Mouse (Mus musculus): ENCODE measurements around the gene Prss46. TPM values are rescaled to one million over a fixed set of nuclear protein-coding genes. Genes with fewer than 3 reads are reported as not detected.
A peak's percentile ranks its signal among the peaks of the same experiment; 100 is the strongest.

Prss46 gene
- total RNA-seq, 2 experiments from 2014 or later = not detected

DNA sequence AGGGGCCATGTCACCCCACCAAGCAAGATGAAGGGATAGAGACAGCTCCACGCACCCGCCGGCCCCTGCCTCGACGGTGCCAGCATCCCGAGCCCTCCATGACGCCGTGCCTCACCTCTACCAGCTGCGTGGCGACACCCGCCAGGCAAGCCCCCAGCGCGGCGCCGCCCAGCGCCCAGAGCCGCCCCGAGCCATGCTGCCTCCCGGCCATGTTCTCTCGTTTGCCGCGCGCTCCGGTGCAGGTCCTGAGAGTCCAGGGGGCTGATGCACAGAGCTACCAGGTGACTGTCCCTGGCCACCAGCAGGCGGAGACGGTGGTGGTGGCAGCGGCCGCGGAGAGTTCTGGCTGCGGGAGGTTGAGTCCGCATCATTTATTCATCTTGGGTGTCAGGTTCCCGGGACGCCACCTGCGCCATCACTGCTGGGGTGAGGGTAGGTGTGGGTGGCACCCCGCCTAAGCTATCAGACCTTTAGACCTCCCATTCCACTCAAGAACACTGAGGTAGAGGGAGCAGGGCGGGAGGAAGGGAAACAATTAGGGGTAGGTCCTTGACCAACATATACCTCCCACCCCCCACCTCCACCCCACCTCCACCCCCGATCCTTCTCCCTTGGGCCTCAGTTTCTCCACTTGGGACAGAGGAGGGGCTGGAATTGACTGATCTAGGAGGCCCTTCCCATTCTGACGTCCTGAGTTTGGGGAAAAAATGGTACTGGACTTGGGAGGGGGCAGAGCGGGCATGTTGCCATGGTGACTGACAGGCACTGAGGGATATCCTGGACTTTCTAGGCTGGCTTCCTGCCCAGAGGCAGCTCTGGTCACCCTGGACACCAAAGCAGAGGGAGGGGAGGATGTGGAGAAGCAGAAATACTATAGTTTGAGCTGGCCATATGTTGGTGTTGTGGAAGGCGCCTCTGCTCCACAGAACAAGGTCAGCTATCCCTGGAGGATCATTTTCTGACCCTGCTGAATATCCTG lies 29.7 kb downstream of the Prss46 start:
- H3K27ac ChIP-seq = no peak overlapping the region
- intact Hi-C loops (cut with DNase I) = loop anchor here (5.0 kb wide), 1 partner anchor 462 kb away; no protein-coding TSS in a partner anchor
- DNase-seq (ENCODE audit: extremely low spot score in 1 of 2, low spot score in 2 of 2) = peak in 1 of 2 experiments; percentile 42
- H3K4me3 ChIP-seq = peak overlapping the region; percentile 41
- TF ChIP-seq CTCF (IDR thresholded peaks at IDR 0.05) = peak; percentile 16

- no peak overlapping the region for H3K4me3 ChIP-seq
- no peak for DNase-seq (ENCODE audit: extremely low spot score in 1 of 2, low spot score in 2 of 2)
- no peak overlapping the region for H3K27ac ChIP-seq
- no peak for TF ChIP-seq CTCF (IDR thresholded peaks at IDR 0.05)
- intact Hi-C loops (cut with DNase I) = loop anchor here (5.0 kb wide), 2 partner anchors 222 to 462 kb away; partner anchors contain the start of gene Nbeal2
Measured at GRCm38 (mm10) chr9:110874660-110875191, 30.4 kb downstream of the Prss46 start.

DNA sequence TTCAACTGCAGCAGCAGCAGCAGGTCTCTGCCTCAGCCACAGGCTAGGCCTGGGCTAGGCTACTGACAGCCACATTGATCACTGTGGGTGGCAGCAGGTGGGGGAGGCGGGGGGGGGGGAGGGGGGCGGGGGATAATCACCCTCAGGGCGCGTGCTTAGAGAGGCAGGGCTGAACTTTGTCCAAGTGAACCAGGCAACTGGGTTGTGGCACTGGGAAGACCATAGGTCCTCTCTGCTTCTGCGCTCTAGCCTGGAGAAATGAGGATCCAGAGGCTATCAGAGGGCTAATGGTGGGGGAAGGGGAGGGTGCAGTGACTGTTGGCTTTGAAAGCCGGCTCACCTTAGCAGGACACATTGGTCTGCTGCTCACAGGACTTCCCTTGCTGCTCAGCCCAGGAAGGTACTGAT lies 31.0 kb downstream of the Prss46 start:
- H3K4me3 ChIP-seq = no peak overlapping the region
- no peak for TF ChIP-seq CTCF (IDR thresholded peaks at IDR 0.05)
- DNase-seq (ENCODE audit: extremely low spot score in 1 of 2, low spot score in 2 of 2) = no peak
- no peak overlapping the region for H3K27ac ChIP-seq
- intact Hi-C loops (cut with DNase I) = loop anchor here (5.0 kb wide), 1 partner anchor 223 kb away; the partner anchor contains the start of gene Nbeal2

- intact Hi-C loops (cut with DNase I) = loop anchor here (5.0 kb wide), 1 partner anchor 225 kb away; the partner anchor contains the start of gene Nbeal2
- no peak overlapping the region for H3K4me3 ChIP-seq
- no peak for DNase-seq (ENCODE audit: extremely low spot score in 1 of 2, low spot score in 2 of 2)
- TF ChIP-seq CTCF (IDR thresholded peaks at IDR 0.05) = no peak
- H3K27ac ChIP-seq = no peak overlapping the region
Measured at GRCm38 (mm10) chr9:110877353-110877752, 33.0 kb downstream of the Prss46 start.

DNA sequence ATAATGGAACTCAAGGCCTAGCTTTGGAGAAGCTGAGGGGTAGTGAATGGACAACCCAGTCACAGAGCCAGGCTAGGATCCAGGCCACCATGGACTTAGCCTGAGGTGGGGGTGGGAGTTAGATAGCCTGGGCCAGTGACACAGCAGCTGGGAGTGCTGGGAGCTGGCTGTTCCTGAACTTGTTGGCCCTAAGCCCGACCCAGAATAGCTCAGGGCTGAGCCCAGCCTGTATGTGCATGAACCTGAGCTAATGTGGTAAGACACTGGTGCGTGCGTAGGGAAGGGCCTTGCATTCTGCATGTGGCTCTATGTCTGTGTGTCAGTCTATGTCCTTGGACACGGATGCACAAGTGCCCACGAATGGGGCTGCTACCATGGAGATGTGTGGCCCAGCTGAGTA lies 33.6 kb downstream of the Prss46 start:
- H3K4me3 ChIP-seq = no peak overlapping the region
- intact Hi-C loops (cut with DNase I) = loop anchor here (5.0 kb wide), 1 partner anchor 226 kb away; the partner anchor contains the start of gene Nbeal2
- no peak for TF ChIP-seq CTCF (IDR thresholded peaks at IDR 0.05)
- DNase-seq (ENCODE audit: extremely low spot score in 1 of 2, low spot score in 2 of 2) = peak in 1 of 2 experiments; percentile 31
- no peak overlapping the region for H3K27ac ChIP-seq

GRCm38 (mm10) chr9:110879191-110879920 lies 35.0 kb downstream of the Prss46 start, which contains the start of gene Als2cl:
TSS of gene Als2cl (plus strand) at chr9:110879870.
- Histone ChIP-seq H3K27ac (peak within 1 kb of the TSS; percentile 82), H3K4me3 (peak within 1 kb of the TSS; percentile 66)
- no peak for TF ChIP-seq CTCF (IDR thresholded peaks at IDR 0.05)
- intact Hi-C loops (cut with DNase I) = loop anchor here (5.0 kb wide), 1 partner anchor 227 kb away; the partner anchor contains the start of gene Nbeal2
- peak in 1 of 2 experiments; percentile 37 for DNase-seq (ENCODE audit: extremely low spot score in 1 of 2, low spot score in 2 of 2)

DNA sequence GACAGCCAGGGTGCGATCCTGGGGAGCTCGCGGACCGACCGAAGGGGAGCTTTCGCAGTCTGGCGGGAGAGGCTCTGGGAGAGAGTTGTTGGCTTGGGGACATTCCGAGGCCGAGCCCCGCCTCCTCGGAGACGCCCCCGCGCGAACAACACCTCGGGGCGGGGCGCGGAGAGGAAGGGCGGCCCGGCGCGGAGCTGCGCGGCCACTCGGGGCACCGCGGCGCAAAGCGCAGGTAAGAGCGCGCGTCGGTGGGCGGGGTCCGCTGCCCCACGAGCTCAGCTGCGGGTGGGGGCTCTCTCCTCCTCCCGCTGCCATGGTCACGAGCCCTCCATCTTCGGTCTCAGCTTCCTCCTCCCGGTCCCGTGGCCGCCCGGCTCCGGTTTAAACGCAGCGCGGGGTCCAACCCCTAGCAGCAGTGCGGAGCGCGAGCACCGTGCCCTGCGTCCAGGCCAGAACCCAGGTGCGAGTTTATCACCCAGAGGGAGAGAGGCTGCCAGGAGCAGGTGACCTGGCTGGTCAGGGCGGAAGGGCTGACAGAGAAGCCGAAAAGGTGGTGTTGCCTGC lies 35.8 kb downstream of the Prss46 start, which contains the start of gene Tmie:
TSS of gene Tmie (minus strand) at position 116 of the 564 bp plus-strand sequence.
- H3K4me3 ChIP-seq = peak within 1 kb of the TSS; percentile 66
- intact Hi-C loops (cut with DNase I) = loop anchor here (5.0 kb wide), 1 partner anchor 228 kb away; the partner anchor contains the start of gene Nbeal2
- TF ChIP-seq CTCF (IDR thresholded peaks at IDR 0.05) = no peak
- peak within 1 kb of the TSS; percentile 82 for H3K27ac ChIP-seq
- peak; percentile 53 to 57 for DNase-seq (ENCODE audit: extremely low spot score in 1 of 2, low spot score in 2 of 2)

DNA sequence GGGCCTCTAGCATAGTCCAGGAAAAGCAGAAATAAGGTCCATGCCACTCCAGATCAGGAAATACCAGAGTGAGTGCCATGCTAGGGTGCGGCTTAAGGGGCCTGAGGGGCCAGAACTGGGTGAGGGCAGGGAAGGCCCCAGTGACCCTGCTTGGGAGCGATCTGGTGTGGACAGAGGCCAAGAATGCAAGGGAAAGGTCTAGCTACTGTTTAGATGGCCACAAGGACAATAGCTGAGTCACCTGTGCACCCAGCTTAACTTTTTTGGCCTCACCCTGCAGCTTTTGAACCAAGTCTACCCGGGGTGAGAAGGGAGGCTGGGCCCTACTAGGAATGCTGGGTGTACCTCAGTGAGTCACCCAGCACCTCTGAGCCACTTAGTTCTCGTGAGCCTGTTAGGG lies 36.5 kb downstream of the Prss46 start:
- peak overlapping the region; percentile 82; the same call in 1 of the 2 replicates for H3K27ac ChIP-seq
- peak overlapping the region; percentile 66 for H3K4me3 ChIP-seq
- intact Hi-C loops (cut with DNase I) = no loop called here
- DNase-seq (ENCODE audit: extremely low spot score in 1 of 2, low spot score in 2 of 2) = no peak
- no peak for TF ChIP-seq CTCF (IDR thresholded peaks at IDR 0.05)

DNA sequence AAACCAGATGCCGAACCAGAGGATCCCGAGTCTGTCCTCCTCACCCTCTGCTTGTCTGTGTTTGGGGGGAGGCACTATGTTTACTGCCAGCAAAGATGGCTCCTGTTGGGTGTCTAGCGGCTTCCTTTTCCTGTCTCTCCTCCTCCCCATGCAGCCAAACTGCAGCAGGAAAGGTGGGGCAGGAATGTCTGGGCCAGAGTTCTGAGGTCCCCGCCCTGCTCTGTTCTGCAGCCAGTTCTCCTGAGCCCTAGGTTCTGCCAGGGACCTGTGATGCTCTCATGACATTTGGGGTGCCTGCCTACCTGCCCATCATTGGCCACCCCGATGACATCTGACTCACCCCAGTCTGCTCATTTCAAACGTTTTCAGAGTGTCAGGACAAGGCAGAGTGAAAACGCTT lies 37.6 kb downstream of the Prss46 start:
- Histone ChIP-seq H3K4me3 (peak overlapping the region; percentile 3; the same call in 1 of the 2 replicates), H3K27ac (no peak overlapping the region)
- DNase-seq (ENCODE audit: extremely low spot score in 1 of 2, low spot score in 2 of 2) = no peak
- TF ChIP-seq CTCF (IDR thresholded peaks at IDR 0.05) = no peak
- intact Hi-C loops (cut with DNase I) = no loop called here

- Histone ChIP-seq H3K27ac (no peak overlapping the region), H3K4me3 (no peak overlapping the region)
- intact Hi-C loops (cut with DNase I) = no loop called here
- DNase-seq (ENCODE audit: extremely low spot score in 1 of 2, low spot score in 2 of 2) = no peak
- TF ChIP-seq CTCF (IDR thresholded peaks at IDR 0.05) = no peak
Measured at GRCm38 (mm10) chr9:110887388-110888303, 43.3 kb downstream of the Prss46 start.

Measured in left cerebral cortex, adult 2 months (tissue).